Mouse (Mus musculus) small intestine, adult 2 months (tissue): ENCODE measurements around the gene Ston1.

Source experiments
- CTCF ChIP-seq: fragments of 200-500 bp; IDR thresholded peaks from 2 replicates; pipeline ENCODE4 v1.5.1; 2012; ENCODE audit warnings: low read depth, mild to moderate bottlenecking, control low read depth, inconsistent platforms, low read length, moderate library complexity, mixed read lengths; ENCODE audit not compliant: insufficient replicate concordance, insufficient read length; ENCODE audit errors: extremely low read depth
- POLR2A ChIP-seq: fragments of 200-500 bp; IDR thresholded peaks from 2 replicates; pipeline ENCODE4 v1.6.1; 2012; ENCODE audit warnings: low read depth, mild to moderate bottlenecking, control low read depth, inconsistent platforms, low read length, moderate library complexity

DNA sequence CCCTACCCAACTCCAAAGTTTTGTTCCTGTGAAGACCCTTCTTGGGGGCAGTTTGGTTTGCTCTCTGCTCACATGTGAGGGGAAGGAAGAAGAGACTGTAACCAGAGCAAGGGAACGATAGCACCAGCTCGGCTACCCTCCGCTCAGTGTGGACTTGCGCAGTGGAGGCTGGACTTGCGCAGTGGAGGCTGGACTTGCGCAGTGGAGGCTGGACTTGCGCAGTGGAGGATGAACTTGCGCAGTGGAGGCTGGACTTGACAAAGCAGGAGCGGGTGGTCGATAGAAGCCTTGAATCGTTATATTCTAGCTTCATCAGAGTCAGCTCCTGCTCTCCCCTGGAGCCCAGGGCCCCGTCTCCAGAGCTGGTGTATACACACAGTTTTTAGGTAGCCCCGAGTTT is 27.9 kb downstream of the Ston1 start:
- TF ChIP-seq CTCF (no peak), POLR2A (no peak)
